Mouse (Mus musculus) brain, adult 2 months (tissue): ENCODE data around the gene Eif5b.
A peak's percentile ranks its signal among the peaks of the same experiment; 100 is the strongest.
"Not testable (repeated sequence)": the region's sequence is repeated elsewhere in the genome, so short reads cannot be mapped to it uniquely, and the experiment has no call there.

Experiments
- DNase-seq: peaks from one replicate; pipeline ENCODE4 v3.0.0; 2011; ENCODE audit warnings: low read depth, low spot score

Gene Eif5b

GRCm38 (mm10) chr1:37997867-37998266 is at the start of gene Eif5b, which contains the start of gene Txndc9:
Gene Eif5b, plus strand, starts transcription at chr1:37998010.
Gene Txndc9, minus strand, starts transcription at chr1:37997893.
- peak; percentile 99 for DNase-seq

GRCm38 (mm10) chr1:37948906-37949305 is 48.9 kb upstream of the Eif5b start:
- no peak for DNase-seq

GRCm38 (mm10) chr1:37954786-37955185 is 43.0 kb upstream of the Eif5b start:
- no peak for DNase-seq

GRCm38 (mm10) chr1:37955251-37955650 is 42.6 kb upstream of the Eif5b start:
- DNase-seq: no peak

GRCm38 (mm10) chr1:37956690-37957431 is 40.9 kb upstream of the Eif5b start:
- DNase-seq: peak; percentile 16

GRCm38 (mm10) chr1:37957659-37958058 is 40.2 kb upstream of the Eif5b start, which contains the start of gene Lyg1:
Gene Lyg1, minus strand, starts transcription at chr1:37957759.
- no peak for DNase-seq

GRCm38 (mm10) chr1:37958516-37958915 is 39.3 kb upstream of the Eif5b start:
- no peak for DNase-seq

GRCm38 (mm10) chr1:37959486-37959885 is 38.3 kb upstream of the Eif5b start:
- peak; percentile 67 for DNase-seq

GRCm38 (mm10) chr1:37965571-37965970 is 32.2 kb upstream of the Eif5b start:
- no peak for DNase-seq

GRCm38 (mm10) chr1:37968746-37969145 is 29.1 kb upstream of the Eif5b start:
- no peak for DNase-seq

GRCm38 (mm10) chr1:37971520-37971919 is 26.3 kb upstream of the Eif5b start:
- no peak for DNase-seq

GRCm38 (mm10) chr1:37976666-37977065 is 21.1 kb upstream of the Eif5b start:
- DNase-seq: not testable (repeated sequence)

GRCm38 (mm10) chr1:37977303-37977702 is 20.5 kb upstream of the Eif5b start:
- DNase-seq: no peak

- DNase-seq: no peak
Observed at GRCm38 (mm10) chr1:37984326-37984725, 13.5 kb upstream of the Eif5b start.

- peak; percentile 50 for DNase-seq
Observed at GRCm38 (mm10) chr1:37985764-37986323, 12.0 kb upstream of the Eif5b start.

- DNase-seq: no peak
Observed at GRCm38 (mm10) chr1:37987856-37988255, 10.0 kb upstream of the Eif5b start.

GRCm38 (mm10) chr1:37996226-37996625 is 1.6 kb upstream of the Eif5b start:
- no peak for DNase-seq

- DNase-seq: peak; percentile 100
Observed at GRCm38 (mm10) chr1:37996877-37997484, 829 bp upstream of the Eif5b start.

- DNase-seq: no peak
Observed at GRCm38 (mm10) chr1:37998371-37999199, 775 bp downstream of the Eif5b start.

- DNase-seq: no peak
Observed at GRCm38 (mm10) chr1:37999552-37999951, 1.7 kb downstream of the Eif5b start.

GRCm38 (mm10) chr1:38000844-38001243 is 3.0 kb downstream of the Eif5b start:
- DNase-seq: no peak

- no peak for DNase-seq
Observed at GRCm38 (mm10) chr1:38001956-38002355, 4.1 kb downstream of the Eif5b start.
